Mouse (Mus musculus): ENCODE measurements at regions not wholly inside any gene's neighbourhood (a gene's known extent, or its start where the extent isn't known, plus 50 kb on each side); places are given as distances from the start of the nearest gene placed in this dataset.

DNA sequence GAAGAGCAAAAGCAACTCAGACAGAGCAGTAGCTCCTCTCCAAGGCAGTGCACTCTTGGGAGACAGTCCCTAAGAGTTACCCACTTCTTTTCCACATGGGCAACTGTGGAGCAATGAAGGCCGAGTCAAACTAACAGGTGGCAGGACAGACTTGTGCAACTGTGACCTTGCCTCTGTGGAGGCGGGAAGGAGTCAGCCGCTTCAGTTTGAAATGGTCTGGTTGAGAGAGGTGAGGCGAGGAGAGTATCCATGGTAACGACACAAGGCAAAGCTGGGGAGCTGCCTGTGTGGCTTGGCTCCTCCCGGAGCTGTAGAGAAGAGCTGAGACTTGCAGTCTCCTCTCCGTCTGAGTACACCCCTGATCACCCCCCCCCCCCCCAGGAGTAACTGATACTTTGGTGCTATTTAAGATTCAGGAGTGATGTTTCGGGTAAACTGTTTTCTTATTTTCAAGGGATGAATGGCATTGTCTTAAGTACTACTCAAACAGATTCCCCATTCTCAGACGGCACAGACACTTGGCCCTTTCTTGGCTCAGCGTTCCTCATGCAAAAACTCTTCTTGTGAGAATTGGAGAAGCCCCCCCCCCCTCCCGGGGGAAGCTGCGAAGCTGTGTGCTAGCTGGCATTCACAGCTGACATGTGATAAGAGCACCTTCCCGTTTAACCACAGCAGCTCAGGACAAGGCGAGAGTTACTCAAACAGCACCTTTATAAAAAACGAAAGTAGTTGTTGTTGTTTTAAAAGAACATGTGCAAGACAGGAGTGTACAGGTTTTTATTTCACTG is 54.9 kb upstream of the Chst1 start:
- no peak for DNase-seq (ENCODE audit: low spot score in 2 of 2)

GRCm38 (mm10) chr2:92540841-92541240 is 58.7 kb upstream of the Chst1 start:
- no peak for DNase-seq (ENCODE audit: low spot score in 2 of 2)

GRCm38 (mm10) chr2:92531996-92532395 is 67.5 kb upstream of the Chst1 start:
- DNase-seq (ENCODE audit: low spot score in 2 of 2): no peak

- no peak for DNase-seq (ENCODE audit: low spot score in 2 of 2)
Observed at GRCm38 (mm10) chr2:92530677-92531076, 68.8 kb upstream of the Chst1 start.

DNA sequence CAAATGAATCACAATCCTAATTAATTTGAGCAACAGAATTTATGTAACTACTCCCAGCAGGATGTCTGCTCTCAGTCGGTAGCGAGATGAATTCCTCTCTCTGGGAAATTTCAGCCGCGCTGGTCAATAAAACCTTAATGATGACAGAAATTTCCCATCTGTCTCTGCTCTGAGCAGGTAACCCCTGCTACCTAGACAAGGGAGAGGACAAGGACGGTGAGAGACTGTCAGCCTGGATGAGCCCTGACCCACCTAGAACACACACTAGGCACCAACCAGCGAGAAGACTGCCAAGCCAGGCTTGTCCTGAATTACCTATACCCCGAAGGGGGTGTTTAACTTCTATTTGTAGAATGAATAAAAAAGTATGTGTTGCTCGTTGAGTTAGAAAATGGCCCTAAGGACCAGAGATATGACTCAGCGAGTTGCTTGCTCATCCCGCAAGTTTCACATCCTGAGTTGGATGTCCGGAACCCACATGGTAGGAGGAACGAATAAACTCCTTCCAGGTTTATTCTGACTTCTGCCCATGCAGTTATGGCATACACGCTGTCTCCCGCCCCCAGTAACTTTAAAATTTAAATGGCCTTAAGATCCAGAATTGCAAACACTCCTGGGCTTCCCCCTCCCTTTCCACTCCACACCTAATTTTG is 69.5 kb upstream of the Slc35c1 start:
- no peak for DNase-seq (ENCODE audit: low spot score in 2 of 2)

DNA sequence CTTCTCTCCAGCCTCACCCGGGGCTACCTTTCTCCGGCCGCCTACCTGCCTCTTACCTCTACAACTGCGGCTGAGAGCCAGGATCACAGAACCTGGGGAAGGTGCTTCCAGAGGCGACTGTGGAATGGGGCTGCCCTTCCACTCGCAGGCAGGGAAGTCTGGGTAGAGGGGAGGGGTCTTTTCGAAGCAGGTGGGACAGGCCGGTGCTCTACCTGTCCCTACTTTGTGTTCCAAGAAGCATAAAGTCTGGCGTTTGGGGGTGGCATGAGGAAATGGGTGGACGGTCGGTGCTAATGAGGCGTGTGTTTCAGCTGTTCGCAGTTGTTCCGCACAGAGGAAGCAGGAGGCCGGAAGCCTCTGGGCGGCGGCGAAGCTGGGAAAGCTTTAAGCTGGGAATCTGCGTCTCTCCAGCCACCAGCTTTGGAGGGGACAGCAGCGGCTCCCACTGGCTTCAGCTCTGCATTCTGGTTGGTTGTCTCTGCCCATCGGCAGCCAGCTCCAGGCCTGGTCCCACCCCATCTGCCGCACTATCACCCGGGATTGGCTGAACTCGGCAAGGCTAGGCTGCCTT is 68.8 kb upstream of the Slc35c1 start:
- DNase-seq (ENCODE audit: low spot score in 2 of 2): peak; percentile 54 to 76

DNA sequence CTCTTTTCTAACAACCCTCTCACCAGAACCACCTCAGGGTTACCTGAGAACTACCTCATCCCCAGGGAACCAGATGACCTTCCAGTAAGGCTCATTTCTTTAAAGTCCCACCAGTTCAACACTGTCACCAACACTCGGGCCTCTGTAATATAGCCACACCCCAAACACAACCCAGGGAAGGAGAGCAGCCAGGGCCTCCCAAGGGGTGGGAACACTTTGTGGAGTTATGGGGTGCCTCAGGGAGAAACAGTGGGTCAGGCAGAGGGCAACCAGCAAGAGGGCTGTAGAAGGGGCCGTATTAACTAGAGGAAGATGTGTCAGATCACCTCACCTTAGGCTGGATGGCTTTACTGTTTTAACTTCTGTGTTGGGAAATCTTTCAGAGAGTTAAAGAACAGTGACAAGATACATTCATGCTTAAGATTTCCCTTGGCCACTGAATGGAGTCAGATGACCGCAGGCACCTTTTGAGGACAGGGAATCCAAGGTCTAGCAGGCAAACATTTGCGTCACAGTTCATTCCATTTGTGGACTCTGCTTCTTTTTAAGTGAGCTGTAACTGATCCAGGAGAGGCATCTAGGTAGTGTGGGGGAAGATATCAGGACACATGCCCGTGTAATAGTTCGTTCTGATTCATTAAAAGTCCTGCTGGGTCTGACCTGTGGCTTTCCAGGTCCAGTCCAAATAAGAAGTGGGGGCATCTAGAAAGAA is 67.9 kb upstream of the Slc35c1 start:
- DNase-seq (ENCODE audit: low spot score in 2 of 2): no peak

DNA sequence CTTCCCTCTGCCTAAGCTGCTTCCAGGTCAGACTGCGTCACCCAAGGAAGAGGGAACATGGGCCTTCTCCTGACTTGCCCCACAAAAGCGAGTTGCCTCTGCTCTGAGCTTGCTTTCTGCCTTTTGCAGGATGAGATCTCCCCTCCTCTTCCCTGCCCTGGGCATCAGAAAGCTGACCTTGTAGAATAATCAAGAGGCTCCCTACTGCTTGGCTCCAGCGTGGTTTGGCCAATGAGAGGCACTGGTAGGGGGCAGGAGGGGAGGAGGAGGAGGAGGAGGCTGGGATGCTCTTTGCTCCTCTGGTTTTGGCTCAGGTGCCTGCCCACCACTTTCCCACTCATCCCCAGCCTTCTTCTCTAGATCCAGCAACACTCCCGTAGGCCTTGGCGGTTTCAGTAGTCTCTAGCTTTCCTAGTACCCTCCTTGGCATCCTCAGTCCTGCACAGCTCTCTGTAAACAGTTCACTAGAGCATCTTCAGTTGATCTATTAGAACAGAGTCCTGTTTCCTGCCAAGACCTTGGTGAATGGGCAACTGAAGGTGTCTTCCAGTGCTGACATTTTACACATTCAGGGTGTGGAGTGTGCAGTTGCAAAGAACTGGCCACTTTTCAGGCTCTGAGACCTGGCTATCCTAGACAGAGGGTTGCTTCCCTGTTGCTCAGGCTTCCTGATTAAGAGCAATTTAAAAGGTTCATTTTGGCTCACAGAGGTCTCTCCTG is 66.5 kb upstream of the Slc35c1 start:
- DNase-seq (ENCODE audit: low spot score in 2 of 2): no peak

- DNase-seq (ENCODE audit: low spot score in 2 of 2): no peak
Observed at GRCm38 (mm10) chr2:92525628-92526027, 65.3 kb upstream of the Slc35c1 start.

GRCm38 (mm10) chr2:92525062-92525623 is 64.8 kb upstream of the Slc35c1 start:
- DNase-seq (ENCODE audit: low spot score in 2 of 2): no peak

- no peak for DNase-seq (ENCODE audit: low spot score in 2 of 2)
Observed at GRCm38 (mm10) chr2:92524346-92524905, 64.1 kb upstream of the Slc35c1 start.

- DNase-seq (ENCODE audit: low spot score in 2 of 2): no peak
Observed at GRCm38 (mm10) chr2:92523321-92523895, 63.1 kb upstream of the Slc35c1 start.

GRCm38 (mm10) chr2:92521527-92521926 is 61.2 kb upstream of the Slc35c1 start:
- no peak for DNase-seq (ENCODE audit: low spot score in 2 of 2)

DNA sequence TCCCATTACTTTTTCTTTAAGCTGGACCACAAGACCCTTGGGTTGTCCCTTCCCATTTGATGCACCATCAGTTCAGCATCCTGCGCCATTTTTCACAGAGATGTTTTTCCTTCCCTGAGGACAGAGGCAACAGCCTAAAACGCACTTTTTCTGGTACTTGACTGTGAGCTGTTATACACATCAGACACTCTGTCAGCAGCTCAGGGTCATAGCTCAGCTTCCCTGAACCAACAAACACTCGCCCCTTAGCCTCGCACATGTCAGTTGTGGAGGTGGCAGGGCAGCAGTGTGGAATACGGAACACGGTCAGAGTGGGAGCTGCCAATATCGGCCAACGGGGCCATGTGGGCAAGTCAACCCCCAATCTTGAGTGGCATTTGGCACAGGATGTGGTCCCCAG is 59.1 kb upstream of the Slc35c1 start:
- DNase-seq (ENCODE audit: low spot score in 2 of 2): no peak

DNA sequence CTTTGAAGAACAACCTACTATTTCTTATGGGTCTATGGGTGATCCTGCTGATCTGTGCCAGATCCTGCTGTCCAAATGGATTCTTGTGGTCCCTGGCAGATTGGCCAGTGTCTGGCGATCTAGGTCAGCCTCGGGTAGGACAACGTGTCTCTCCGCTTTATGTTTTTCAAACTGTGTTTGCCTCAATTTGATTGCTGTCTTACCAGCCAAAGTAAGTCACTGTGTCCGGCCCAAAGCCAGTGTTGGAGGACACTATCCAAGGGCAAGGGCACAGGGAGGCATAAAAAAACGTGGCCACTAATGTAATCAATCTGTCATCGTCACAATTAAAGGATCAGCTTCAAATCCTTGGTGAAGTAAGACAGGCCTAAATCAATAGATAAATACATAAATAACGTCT is 58.6 kb upstream of the Slc35c1 start:
- DNase-seq (ENCODE audit: low spot score in 2 of 2): no peak

DNA sequence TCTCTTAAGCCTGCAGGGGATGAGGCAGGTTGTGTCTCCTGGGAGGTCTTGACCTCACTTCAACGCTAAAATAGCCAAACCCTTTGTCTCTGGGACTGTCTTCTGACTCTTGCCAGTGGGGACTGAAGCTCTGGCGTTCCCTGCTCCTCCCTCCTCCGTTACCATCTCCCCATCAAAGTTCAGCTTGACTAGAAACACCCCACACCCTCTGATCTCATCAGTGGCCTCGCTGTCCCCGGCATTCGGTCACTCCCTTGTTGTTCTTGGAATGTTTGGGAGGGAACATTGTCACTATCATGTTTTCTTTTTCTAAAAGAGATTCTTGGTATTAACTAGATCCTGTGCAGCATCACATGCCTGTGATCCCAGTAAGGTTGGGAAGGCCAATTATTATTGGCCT is 54.6 kb upstream of the Slc35c1 start:
- DNase-seq (ENCODE audit: low spot score in 2 of 2): no peak

DNA sequence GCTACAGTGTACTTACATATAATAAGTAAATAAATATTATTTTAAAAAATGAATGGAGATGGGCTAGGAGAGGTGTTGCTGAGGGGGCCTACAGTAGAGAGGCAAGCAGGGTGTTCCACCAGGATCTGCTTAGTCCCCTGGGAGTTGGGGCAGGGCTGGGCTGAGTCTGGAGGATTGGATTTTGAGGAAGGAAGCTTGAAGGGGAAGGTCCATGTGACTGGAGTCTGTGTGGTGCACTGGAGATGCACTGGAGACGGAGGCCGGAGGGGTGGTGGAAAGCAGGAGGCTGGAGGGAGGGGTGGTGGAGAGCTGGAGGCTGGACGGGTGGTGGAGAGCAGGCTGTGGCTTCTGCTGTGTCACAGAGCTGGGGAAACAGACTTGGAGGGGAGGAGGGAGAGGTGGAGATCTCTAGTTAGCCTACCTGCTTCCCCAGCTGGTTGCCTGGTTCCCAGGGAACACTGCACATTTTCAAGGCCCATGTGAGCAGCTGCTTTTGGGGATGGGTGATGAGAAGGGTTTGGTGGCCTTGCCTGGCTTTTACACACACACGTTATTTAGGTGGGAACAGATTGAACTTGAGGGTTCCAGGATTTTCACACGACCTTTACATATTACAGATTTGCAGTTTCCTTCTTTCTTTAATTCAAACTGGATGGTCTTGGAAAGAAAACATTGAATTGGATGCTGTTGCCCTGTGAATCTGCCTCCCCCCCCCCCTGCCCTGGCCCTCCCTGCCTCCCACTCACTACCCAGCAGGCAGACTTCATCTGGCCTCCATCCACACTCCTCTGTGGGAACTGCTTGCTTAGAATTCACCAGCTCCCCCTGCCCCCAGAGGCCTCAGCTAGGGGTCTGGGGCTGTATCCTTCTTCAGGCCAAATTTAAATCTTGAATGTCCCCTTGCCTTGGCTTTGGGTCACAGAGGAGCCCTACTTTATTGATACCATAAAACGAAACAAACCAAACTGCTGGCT is 51.7 kb upstream of the Slc35c1 start:
- no peak for DNase-seq (ENCODE audit: low spot score in 2 of 2)
